Mouse (Mus musculus) thymus, postnatal 36 days (tissue): ENCODE results near the gene Odf2.

Experiments used
- DNase-seq, 2 experiments: peaks; one replicate each; pipeline ENCODE4 v3.0.0; 2022; ENCODE audit warnings: mixed read lengths in 2 of 2

The Odf2 gene

DNA sequence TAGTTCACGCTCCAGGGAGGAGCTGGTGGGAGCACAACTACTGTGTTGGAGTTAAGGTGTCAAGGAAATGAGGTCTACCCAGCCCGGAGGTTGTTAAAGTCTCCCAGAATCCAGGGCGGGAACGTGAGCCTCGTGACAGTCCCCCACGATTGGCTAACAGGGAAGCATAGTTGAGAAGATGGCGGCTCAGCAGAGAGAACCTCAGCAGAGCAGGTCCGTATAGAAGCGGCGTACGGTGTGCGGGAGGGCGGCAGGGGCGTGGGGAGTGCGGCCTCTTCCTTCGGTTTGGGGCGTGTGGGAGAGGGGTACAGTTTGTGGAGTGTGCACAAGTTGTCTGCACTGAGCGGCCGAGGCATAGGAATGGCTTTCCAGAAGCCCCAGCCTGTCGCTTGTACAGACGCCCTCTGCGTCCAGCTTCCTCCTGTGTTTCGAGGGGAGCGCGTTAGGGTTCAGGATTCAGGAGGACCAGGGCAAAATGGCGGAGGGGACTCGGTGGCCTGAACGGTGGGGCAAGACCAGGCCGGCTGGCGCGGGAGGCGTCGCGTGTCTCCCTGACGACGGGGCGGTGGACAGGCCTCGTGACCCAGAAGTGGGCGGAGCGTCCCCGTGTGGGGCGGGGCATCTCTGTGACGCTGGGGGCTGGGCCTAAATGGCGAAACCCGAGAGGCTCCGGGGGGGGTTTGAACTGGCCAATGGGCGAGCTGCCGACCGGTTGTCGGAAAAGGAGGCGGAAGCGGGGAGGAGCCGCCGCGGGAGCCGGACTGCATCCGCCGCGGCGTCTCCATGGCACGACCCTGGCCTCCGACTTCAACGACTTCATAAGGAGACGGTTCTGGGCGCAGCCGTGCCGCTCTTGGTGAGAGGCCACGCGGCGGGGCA, at the start of gene Odf2:
Gene Odf2 (plus strand): TSS at position 156 of the 879 bp plus-strand sequence.
- peak; percentile 99 to 100 for DNase-seq

GRCm38 (mm10) chr2:29839460-29839859, 49.6 kb upstream of the Odf2 start:
- no peak for DNase-seq

DNA sequence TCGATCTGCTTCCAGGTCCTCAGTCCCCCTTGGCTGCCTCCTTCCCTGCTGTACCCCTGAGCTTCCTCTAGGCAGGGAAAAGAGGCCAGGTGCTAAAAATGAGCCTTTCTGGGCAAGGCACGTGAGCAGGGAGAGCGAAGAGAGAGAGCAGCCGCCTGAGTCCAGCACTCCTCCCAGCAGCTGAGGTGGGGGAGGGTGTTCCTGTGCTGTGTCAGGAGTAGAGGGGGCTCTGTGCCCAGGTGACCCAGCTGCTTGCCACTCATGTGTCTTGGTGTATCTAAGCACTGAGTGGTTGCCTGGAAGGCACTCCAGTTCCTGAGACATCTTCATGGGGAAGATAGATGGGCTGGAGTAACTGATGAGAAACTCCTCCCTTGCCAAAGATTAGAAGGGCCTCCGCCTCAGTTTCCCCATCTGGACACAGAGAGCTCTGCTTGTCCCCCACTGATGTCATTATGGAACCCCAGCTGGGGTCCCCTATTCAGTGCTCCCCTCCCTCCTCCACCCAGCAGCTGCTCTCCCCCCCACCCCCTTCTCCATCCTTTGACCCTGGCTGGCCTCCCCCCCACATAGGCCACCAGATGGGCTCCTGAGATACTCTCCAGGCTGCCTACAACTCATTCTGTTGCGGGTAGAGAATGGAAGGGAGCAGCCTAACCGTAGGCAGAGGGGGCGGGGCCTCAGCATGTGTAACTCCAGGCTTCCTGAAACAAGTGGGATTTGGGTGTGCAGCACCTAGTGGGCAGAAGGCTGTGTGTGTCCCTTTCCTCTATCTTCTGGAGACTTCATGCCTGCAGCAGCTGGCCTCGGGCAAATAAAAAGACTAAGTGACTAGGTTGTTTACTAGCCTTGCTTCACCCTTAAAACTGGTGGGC, 45.6 kb upstream of the Odf2 start:
- DNase-seq: no peak

- DNase-seq: no peak
These were observed 44.9 kb upstream of the Odf2 start for GRCm38 (mm10) chr2:29844115-29844514.

DNA sequence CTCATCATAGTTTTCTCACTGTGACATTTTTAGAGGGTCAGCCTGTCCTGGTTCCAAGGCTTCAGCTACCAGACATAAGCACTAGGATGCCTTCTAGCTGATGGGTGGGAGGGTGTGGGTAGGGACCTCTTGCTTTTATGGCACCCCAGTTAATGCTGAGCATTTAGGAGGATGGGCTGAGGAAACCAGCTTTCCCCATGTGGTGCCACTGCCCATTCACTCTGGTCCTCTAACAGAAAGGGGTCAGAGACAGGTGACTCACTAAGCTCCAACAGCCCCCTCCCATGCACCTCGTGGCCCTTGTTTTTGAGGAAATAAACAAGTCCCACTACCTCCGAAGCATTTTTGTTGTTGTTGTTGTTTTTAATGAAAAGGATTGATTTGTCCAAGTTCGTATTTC, 44.4 kb upstream of the Odf2 start:
- no peak for DNase-seq

- no peak for DNase-seq
These were observed 43.4 kb upstream of the Odf2 start for GRCm38 (mm10) chr2:29845636-29846035.

GRCm38 (mm10) chr2:29846061-29846853, 42.8 kb upstream of the Odf2 start:
- no peak for DNase-seq

GRCm38 (mm10) chr2:29846911-29847310, 42.1 kb upstream of the Odf2 start:
- DNase-seq: no peak

- no peak for DNase-seq
These were observed 40.0 kb upstream of the Odf2 start for GRCm38 (mm10) chr2:29849041-29849440.

GRCm38 (mm10) chr2:29849841-29850480, 39.1 kb upstream of the Odf2 start:
- DNase-seq: no peak

GRCm38 (mm10) chr2:29852957-29853485, 36.0 kb upstream of the Odf2 start:
- DNase-seq: no peak

- no peak for DNase-seq
These were observed 35.3 kb upstream of the Odf2 start for GRCm38 (mm10) chr2:29853736-29854135.

GRCm38 (mm10) chr2:29855585-29856210, 33.3 kb upstream of the Odf2 start:
- DNase-seq: no peak

- DNase-seq: no peak
These were observed 32.4 kb upstream of the Odf2 start for GRCm38 (mm10) chr2:29856451-29857260.

GRCm38 (mm10) chr2:29857341-29857740, 31.7 kb upstream of the Odf2 start:
- DNase-seq: no peak

DNA sequence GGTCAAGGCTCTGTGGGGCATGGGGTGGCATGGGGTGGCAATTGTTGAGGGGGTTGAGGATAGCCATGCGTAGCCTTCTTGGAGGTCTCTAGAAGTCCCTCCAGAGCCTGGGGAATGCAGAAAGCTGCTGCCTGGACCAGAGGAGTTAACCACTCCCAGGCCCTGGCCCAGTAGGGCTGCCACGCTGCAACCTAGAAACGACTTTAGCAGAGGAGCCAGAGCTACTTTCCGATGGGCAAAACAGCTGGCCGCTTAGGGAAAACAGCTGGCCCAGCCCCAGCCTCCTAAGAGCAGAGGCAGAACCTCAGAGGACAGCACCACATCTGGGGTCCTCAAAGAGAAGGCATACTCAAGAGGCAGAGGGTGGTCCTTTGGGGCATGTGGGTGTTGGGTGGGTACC, 31.1 kb upstream of the Odf2 start:
- no peak for DNase-seq

DNA sequence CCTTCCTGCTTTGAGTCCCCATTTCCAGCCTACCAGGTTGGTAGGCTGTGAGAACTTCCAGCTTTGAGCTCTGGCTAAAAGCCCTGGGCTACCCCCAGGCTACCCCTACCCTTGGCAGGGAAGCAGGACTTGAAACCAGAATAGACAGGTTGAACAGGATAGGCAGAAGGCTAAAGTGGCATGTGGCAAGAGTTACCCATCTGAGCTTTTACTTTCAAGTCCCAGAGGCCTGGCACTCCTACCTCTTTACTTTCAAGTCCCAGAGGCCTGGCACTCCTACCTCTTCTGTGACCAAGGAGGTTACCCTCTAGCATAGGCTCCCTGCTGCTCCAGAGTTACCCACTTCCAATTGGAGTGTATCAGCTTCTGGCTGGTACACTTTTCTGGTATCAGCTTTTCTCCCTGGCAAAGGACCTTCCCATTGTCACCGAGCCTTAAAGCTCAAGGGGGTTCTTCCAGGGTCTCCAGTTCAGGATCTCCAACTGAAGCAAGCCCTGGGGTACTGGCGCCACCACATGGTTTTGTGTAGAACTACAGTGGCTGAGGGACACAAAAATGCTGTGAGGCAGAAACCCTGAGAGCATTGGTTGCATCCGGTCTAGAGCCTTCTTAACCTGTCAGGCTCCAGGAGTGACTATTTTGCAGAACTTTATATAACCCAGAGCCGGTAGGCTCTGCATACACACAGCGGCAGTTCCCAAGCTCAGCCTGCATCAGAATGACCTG, 30.1 kb upstream of the Odf2 start:
- peak; percentile 52 to 53 for DNase-seq

DNA sequence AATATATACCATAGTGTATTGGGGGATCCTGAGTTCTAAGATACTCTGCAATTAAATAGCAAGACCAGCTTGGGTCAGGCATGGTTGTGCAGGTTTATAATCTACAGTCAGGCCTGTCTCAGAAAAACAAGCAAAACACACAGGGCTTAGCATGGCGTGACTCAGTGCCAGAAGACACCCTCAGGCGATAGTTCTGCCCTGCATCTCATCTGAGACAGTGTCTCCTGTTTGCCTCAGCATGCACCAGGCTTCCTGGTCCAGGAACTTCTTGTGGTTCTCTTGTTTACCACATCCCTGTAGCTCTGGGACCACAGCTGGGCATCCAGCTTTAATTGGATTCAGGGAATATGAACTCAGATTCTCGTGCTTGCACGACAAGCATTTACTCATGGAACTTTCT, 23.9 kb upstream of the Odf2 start:
- DNase-seq: no peak

GRCm38 (mm10) chr2:29868949-29869645, 19.9 kb upstream of the Odf2 start, which contains the start of gene Cercam:
TSS of gene Cercam (plus strand) at chr2:29869164.
- DNase-seq: peak; percentile 83 to 85
